Mouse (Mus musculus): Measurements from ENCODE around the gene Vmn1r93. TPM values are rescaled to one million over a fixed set of nuclear protein-coding genes. Genes with fewer than 3 reads are reported as not detected.
"Not testable (repeated sequence)": the region's sequence is repeated elsewhere in the genome, so short reads cannot be mapped to it uniquely, and the experiment has no call there.

The Vmn1r93 gene
- polyA plus RNA-seq (2015; fragmentation: Nextera tagmentation; extraction: Ambion mirVana): not detected in 2 replicates

DNA sequence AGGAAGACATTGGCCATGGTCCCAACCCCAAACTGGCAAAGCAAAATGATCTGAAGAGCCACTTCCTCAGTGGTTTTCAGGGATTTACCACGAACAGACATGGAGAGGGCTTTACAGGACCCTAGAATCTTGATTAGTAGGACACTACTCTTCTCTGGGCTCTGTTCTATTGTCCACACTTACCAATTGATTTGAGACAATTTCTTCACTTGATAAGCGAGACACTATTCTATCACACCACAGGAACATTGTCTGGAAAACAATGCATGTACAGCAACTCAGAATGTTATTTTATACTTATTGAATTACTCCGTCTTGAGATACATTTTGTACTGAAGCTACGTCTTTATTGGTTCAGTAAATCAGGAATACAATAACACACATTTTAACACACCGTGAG lies at the start of gene Vmn1r93:
Gene Vmn1r93, minus strand, starts transcription at position 101 of the 400 bp plus-strand sequence.
- H3K4me2 ChIP-seq (ENCODE audit: low read length); H3K9ac ChIP-seq (ENCODE audit: low read depth, low read length); H3K9me3 ChIP-seq (replicated peaks; ENCODE audit: control insufficient read depth, low read length, poor library complexity, severe bottlenecking); H3K4me1 ChIP-seq (ENCODE audit: control insufficient read depth, insufficient read depth, low read length); H3K36me3 ChIP-seq (ENCODE audit: control insufficient read depth, insufficient read depth, low read length); H3K27ac ChIP-seq (ENCODE audit: low read length); ATAC-seq; H3K27me3 ChIP-seq (ENCODE audit: control insufficient read depth, insufficient read depth, low read depth, low read length); H3K4me3 ChIP-seq (ENCODE audit: low read depth, low read length): not testable (repeated sequence)
- no CpG with 5 or more reads among the region's 5 CpGs for WGBS

DNA sequence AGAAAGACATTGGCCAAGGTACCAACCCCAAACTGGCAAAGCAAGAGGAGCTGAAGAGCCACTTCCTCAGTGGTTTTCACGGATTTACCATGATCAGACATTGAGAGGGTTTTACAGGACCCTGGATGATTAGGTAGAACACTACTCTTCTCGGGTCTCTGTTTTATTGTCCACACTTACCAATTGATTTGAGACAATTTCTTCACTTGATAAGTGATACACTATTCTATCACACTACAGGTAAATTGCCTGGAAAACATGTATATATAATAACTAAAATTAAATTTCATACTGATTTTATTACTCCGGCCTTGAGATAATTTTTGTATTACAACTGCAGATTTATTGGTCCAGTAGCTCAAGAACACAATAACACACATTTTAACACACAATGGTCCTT lies 29.4 kb upstream of the Vmn1r93 start, which contains the start of gene Vmn1r94:
Gene Vmn1r94, minus strand, starts transcription at position 101 of the 400 bp plus-strand sequence.
- not testable (repeated sequence) for ATAC-seq; H3K9me3 ChIP-seq (replicated peaks; ENCODE audit: control insufficient read depth, low read length, poor library complexity, severe bottlenecking); H3K4me1 ChIP-seq (ENCODE audit: control insufficient read depth, insufficient read depth, low read length); H3K4me2 ChIP-seq (ENCODE audit: low read length); H3K9ac ChIP-seq (ENCODE audit: low read depth, low read length); H3K27me3 ChIP-seq (ENCODE audit: control insufficient read depth, insufficient read depth, low read depth, low read length); H3K36me3 ChIP-seq (ENCODE audit: control insufficient read depth, insufficient read depth, low read length); H3K4me3 ChIP-seq (ENCODE audit: low read depth, low read length); H3K27ac ChIP-seq (ENCODE audit: low read length)
- WGBS: no CpG with 5 or more reads among the region's 3 CpGs

DNA sequence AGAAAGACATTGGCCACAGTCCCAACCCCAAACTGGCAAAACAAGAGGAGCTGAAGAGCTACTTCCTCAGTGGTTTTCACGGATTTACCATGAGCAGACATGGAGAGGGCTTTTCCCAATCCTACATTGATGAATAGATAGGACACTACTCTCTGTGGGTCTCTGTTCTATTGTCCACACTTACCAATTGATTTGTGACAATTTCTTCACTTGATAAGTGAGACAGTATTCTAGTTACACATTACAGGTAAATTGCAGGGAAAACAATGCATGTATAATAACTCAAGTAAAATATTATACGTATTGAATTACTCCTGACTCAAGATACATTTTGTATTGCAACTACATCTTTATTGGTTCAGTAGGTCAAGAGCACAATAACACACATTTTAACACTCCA lies 16.4 kb downstream of the Vmn1r93 start, which contains the start of gene Gm16442:
Gene Gm16442, minus strand, starts transcription at position 101 of the 400 bp plus-strand sequence.
- not testable (repeated sequence) for H3K4me1 ChIP-seq (ENCODE audit: control insufficient read depth, insufficient read depth, low read length); H3K4me2 ChIP-seq (ENCODE audit: low read length); H3K36me3 ChIP-seq (ENCODE audit: control insufficient read depth, insufficient read depth, low read length); H3K9ac ChIP-seq (ENCODE audit: low read depth, low read length); H3K9me3 ChIP-seq (replicated peaks; ENCODE audit: control insufficient read depth, low read length, poor library complexity, severe bottlenecking); H3K4me3 ChIP-seq (ENCODE audit: low read depth, low read length); H3K27ac ChIP-seq (ENCODE audit: low read length); H3K27me3 ChIP-seq (ENCODE audit: control insufficient read depth, insufficient read depth, low read depth, low read length); ATAC-seq
- no CpG with 5 or more reads among the region's 2 CpGs for WGBS

DNA sequence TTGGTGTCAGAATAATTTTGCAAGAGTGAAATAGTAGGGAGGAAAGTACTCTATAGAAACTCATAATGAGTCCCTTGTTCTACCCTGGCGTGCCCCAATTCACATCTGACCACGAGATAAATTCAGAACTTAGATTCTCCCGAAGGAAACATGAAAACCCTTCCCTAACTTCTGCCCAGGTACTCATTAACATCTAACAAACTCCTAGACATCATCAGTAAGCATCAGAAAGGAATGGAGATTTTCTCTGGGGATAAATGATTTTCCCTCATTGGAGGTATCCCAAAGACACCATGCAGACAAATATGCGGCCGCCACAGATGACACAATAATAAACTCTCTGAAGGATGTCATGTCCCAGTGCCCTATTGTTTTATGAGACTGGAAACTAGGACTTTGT lies 39.5 kb downstream of the Vmn1r93 start, which contains the start of gene Vmn1r91:
Gene Vmn1r91, plus strand, starts transcription at position 301 of the 400 bp plus-strand sequence.
- H3K4me2 ChIP-seq (ENCODE audit: low read length); H3K9me3 ChIP-seq (replicated peaks; ENCODE audit: control insufficient read depth, low read length, poor library complexity, severe bottlenecking); ATAC-seq; H3K27ac ChIP-seq (ENCODE audit: low read length); H3K4me1 ChIP-seq (ENCODE audit: control insufficient read depth, insufficient read depth, low read length); H3K36me3 ChIP-seq (ENCODE audit: control insufficient read depth, insufficient read depth, low read length); H3K27me3 ChIP-seq (ENCODE audit: control insufficient read depth, insufficient read depth, low read depth, low read length); H3K9ac ChIP-seq (ENCODE audit: low read depth, low read length); H3K4me3 ChIP-seq (ENCODE audit: low read depth, low read length): not testable (repeated sequence)
- 84% methylated on average over 5 of the region's 5 CpGs for WGBS

Other genes with a start within 250 kb of the Vmn1r93 start
- 9.3 and 11.5 TPM in 2 replicates for gene Pvr, start 217.9 kb downstream of the Vmn1r93 start, polyA plus RNA-seq (2015; fragmentation: Nextera tagmentation; extraction: Ambion mirVana)
- gene Igsf23, start 188.3 kb downstream of the Vmn1r93 start, polyA plus RNA-seq (2015; fragmentation: Nextera tagmentation; extraction: Ambion mirVana): not detected in 2 replicates
- gene Ceacam20, start 173.7 kb downstream of the Vmn1r93 start, polyA plus RNA-seq (2015; fragmentation: Nextera tagmentation; extraction: Ambion mirVana): not detected in 2 replicates
- gene Nlrp9b, start 147.6 kb downstream of the Vmn1r93 start, polyA plus RNA-seq (2015; fragmentation: Nextera tagmentation; extraction: Ambion mirVana): not detected in 2 replicates
- gene Vmn1r91, start 39.4 kb downstream of the Vmn1r93 start, polyA plus RNA-seq (2015; fragmentation: Nextera tagmentation; extraction: Ambion mirVana): not detected in 2 replicates
- gene Gm16442, start 16.5 kb downstream of the Vmn1r93 start, polyA plus RNA-seq (2015; fragmentation: Nextera tagmentation; extraction: Ambion mirVana): not detected in 2 replicates
- not detected in 2 replicates for gene Vmn1r94, start 29.3 kb upstream of the Vmn1r93 start, polyA plus RNA-seq (2015; fragmentation: Nextera tagmentation; extraction: Ambion mirVana)
- gene Vmn1r95, start 54.6 kb upstream of the Vmn1r93 start, polyA plus RNA-seq (2015; fragmentation: Nextera tagmentation; extraction: Ambion mirVana): not detected in 2 replicates
- not detected in 2 replicates for gene Gm6164, start 66.5 kb upstream of the Vmn1r93 start, polyA plus RNA-seq (2015; fragmentation: Nextera tagmentation; extraction: Ambion mirVana)
- gene Gm4498, start 94.7 kb upstream of the Vmn1r93 start, polyA plus RNA-seq (2015; fragmentation: Nextera tagmentation; extraction: Ambion mirVana): not detected in 2 replicates
- not detected in 2 replicates for gene Gm5890, start 123.7 kb upstream of the Vmn1r93 start, polyA plus RNA-seq (2015; fragmentation: Nextera tagmentation; extraction: Ambion mirVana)
- not detected in 2 replicates for gene Gm4133, start 195.0 kb upstream of the Vmn1r93 start, polyA plus RNA-seq (2015; fragmentation: Nextera tagmentation; extraction: Ambion mirVana)
- not detected in 2 replicates for gene Gm5728, start 236.3 kb upstream of the Vmn1r93 start, polyA plus RNA-seq (2015; fragmentation: Nextera tagmentation; extraction: Ambion mirVana)

All from midbrain, embryonic 16.5 days (tissue).